Mouse (Mus musculus): ENCODE measurements around the gene Rims1.

Rims1 gene

DNA sequence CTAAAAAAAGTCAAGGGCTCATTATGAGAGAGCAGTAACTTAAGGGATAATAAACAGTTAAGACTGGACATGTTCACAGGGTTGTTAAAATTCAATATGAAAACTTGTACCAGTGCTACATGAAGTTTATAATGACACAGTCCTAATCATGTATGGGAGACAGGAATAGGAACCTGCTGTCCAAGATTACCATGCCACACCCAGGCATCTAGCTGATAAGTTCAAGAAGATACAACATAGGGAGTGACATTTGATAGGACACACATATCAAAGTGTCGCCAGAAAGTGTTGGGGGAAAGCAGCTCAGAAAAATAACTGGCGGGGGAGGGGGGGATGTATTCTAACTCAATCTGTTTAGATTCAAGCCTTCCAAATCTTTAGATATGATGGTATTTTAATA, 449.6 kb downstream of the Rims1 start:
- DNase-seq (ENCODE audit: low spot score): no peak

- DNase-seq (ENCODE audit: low spot score): no peak
Measured at GRCm38 (mm10) chr1:22353687-22354086, 452.1 kb downstream of the Rims1 start.

DNA sequence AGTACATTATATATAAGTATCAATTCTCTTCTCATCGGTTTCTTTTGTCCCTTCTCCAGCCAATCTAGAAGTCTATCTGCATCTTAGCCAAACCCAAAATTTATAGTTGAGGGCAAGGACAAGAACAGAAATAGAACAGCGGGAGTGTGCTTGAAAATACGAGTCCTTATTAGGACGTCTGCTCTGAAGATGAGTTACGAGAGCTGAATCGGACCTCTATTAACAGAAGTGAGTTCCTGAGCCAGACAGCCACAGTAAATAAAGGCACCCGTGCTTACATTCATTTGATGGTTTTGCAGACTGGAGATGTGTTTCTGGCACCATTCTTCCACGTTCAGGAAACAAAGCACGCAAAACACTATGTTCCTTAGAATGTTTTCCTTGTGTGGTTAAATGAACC, 466.9 kb downstream of the Rims1 start:
- no peak for DNase-seq (ENCODE audit: low spot score)

- no peak for DNase-seq (ENCODE audit: low spot score)
Measured at GRCm38 (mm10) chr1:22320941-22321676, 484.7 kb downstream of the Rims1 start.

DNA sequence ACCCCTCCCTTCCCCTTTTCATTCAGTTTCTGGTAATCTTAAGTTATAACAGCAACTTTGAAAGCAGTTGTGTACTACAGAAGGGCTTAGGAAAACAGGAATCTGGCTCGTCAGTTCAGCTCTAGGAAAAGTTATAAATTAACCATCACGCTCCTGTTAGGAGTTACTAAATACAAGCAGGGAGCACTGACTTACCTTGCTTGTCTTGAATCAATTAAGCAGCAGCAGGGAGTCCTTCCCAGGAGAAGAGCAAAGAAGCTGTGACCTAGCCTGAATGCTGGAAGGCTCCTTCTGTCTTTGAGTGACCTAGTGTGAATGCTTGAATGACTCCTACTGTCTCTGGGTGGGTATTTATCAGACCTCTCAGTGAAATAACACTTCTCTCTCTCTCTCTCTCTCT, 490.3 kb downstream of the Rims1 start:
- DNase-seq (ENCODE audit: low spot score): no peak

GRCm38 (mm10) chr1:22311471-22311870, 494.3 kb downstream of the Rims1 start:
- no peak for DNase-seq (ENCODE audit: low spot score)

DNA sequence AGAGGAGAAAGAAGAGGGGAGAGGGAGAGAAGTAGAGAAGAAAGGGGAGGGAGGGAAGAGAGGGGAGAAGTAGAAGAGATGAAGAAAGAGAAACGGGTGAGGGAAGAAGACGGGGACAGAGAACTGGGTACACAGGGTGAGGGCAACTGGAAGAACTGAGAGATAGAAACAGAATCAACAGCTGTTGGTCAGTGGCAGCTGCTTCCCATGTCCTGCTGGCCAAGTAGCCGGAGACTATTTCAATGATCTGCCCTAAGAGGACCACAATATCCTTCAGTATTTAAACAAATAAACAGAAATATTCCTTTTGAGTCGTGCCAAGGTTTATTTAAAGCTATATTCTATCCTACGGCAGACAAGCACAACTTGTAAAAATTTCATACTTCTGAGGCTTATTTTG, 499.3 kb downstream of the Rims1 start:
- no peak for DNase-seq (ENCODE audit: low spot score)

DNA sequence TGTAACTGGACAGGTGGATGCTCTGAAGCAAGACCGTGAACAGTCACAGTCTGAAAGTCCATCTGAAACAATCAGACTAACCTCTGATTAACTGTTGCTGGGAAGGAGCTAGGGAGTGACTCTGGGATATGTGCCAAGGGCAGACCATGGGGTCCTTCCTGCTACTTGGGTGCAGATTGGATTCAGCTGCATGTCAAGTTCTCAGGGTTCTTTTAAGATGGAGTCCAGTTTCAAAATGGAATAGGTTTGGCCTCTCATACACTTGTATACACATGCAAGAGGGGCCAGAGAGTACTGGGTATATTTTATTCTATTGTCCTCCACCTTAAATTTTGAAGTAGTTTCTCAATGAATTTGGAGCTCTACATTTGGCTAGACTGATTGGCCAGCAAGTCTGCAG, 499.9 kb downstream of the Rims1 start:
- DNase-seq (ENCODE audit: low spot score): no peak

DNA sequence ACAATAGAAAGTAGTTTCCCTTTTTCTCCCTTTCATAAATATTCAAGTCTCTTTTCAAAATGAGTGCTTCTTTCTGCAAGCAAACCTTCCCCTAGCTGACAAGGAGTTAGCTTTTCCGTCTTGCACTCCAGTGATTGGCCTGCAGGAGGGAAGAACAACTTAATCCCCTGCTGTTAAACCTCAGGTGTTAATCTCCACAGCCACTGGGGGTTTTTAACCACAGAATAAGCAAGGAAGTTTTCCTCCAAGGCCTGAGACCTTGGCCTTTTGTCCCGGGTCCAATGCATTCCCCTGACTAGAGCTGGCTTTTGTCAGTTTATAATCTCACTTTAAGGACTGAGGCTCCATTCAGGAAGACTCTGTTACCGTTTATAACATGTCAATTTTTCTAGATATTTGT, 511.8 kb downstream of the Rims1 start:
- DNase-seq (ENCODE audit: low spot score): no peak

DNA sequence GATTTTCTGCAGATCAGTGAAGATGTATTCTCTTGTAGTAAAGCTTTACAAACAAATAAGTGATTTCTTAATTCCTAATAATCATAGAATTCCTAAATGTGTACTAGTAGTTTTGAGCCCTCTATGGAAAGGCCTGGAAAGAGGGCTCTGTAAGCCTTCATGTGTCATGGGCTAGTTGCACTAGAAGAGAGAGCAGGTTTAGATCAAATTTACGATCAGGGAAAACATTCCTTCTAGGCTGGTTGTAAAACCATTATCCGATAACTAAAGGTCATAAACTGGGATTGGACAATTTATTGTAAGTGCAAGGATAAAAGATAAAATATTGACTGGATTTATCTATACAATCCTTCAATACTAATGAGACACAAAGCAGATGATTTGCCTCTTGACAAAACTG, 512.5 kb downstream of the Rims1 start:
- no peak for DNase-seq (ENCODE audit: low spot score)

DNA sequence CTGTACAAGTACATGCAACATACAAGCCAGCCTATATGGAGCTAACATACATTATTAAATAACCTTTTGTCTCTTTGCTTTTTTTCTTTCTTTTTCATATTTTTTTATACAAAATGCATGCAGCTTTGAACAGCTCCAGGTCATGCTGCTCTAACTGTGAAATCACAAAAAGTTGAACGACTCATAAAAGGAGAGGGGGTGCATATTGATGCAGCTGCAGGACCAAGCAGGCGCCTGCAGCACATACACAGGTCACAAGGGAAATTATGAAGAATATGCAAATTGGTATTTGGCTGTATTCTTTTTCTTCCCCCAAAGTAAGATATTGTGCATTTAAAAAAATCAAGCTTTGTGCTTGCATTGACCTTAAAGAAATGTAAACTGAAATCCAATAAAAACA, 519.0 kb downstream of the Rims1 start:
- no peak for DNase-seq (ENCODE audit: low spot score)

- no peak for DNase-seq (ENCODE audit: low spot score)
Measured at GRCm38 (mm10) chr1:22279954-22280353, 525.8 kb downstream of the Rims1 start.

DNA sequence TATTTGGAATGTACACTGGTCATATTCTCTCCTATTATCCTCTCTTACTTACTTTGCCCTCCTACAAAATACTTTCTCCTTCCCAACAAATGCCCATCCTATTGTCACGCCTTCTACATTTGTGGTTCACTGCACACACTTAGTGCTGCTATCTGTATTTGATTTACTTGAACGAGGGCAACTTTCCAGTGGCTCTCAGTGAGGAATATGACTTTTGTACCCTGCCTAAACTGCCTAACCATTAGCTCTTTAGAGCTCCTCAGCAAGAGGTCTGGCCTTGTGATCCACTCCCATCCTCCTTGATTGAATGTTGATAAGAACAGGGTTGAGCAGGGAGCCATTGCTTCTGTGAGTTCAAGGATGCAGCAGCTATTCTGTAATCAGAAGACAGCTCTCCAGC, 531.7 kb downstream of the Rims1 start:
- DNase-seq (ENCODE audit: low spot score): no peak

GRCm38 (mm10) chr1:22270131-22270530, 535.7 kb downstream of the Rims1 start:
- DNase-seq (ENCODE audit: low spot score): no peak

DNA sequence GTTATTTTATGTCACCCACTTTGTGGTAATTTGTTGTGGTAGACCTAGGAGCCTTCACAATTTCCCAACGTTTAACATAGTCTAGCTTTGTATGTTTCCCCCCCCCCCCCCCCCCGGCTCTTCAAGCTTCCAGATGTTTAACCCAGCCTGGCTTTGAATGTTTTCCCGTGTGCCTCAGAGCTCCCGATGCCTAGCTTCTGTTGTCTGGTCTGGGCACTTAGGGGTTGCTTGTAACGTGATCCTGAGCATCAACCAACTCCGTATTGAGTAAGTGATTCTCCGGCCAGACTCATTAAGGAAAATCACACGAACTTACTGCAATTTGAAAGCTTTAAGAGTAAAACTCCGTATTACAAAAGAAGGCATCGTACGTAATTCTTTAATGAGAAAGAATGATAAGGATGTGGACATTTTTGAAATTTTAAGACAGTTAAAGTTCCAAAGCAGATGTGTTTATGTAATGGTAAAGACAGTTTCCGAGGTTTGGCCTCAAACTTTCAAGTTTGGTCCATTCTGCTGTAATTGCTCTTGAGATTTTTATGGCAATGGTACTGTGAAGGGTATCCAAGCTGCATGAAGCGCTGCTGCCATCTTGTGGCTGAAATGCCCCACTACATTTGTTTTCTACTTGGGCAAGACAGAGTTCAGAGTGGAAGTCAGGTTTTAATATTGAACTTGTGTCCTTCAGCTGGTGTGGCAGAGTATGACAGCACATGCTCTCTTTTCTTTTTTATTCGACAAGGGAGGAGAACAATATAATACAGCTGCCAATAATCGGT, 537.0 kb downstream of the Rims1 start:
- peak; percentile 68 for DNase-seq (ENCODE audit: low spot score)

GRCm38 (mm10) chr1:22266491-22266890, 539.3 kb downstream of the Rims1 start:
- no peak for DNase-seq (ENCODE audit: low spot score)

- DNase-seq (ENCODE audit: low spot score): no peak
Measured at GRCm38 (mm10) chr1:22265528-22265927, 540.3 kb downstream of the Rims1 start.

GRCm38 (mm10) chr1:22262169-22262950, 543.4 kb downstream of the Rims1 start:
- DNase-seq (ENCODE audit: low spot score): no peak

DNA sequence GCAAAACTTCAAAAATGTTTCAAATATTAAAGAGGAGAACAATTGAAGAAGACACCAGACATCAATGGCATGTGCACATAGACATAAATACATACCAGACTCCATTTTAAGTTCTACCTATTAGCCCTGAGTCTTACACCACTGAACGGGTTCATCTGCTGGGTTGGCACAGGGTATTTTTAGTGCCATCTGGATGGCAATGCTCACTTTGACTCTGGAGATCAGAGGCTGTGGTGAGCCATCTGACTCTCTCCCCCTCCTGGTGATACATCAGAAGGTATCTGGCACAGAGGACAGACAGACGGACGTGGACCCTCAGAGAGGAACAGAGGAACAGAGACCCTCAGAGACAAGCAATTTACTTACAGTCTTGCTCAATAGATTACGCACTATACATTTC, 544.1 kb downstream of the Rims1 start:
- DNase-seq (ENCODE audit: low spot score): no peak

DNA sequence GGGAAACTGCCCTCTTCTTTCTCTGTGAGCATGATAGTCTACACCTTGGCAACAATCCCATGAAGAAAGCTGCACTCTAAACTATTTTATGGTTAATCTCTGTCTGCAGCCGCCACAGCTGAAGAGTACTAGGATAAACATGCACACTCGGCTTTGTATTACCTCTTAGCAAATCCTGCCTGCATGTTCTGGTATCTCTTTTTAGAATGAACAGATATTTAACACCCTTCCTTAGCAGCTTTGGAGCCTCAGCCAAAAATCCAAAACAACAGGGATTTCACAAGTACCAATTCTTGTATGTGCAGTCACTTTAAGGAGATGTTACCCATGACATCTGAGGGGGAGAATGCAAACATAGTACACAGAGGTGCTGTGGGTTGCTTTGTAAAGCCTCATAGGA, 545.5 kb downstream of the Rims1 start:
- DNase-seq (ENCODE audit: low spot score): no peak

DNA sequence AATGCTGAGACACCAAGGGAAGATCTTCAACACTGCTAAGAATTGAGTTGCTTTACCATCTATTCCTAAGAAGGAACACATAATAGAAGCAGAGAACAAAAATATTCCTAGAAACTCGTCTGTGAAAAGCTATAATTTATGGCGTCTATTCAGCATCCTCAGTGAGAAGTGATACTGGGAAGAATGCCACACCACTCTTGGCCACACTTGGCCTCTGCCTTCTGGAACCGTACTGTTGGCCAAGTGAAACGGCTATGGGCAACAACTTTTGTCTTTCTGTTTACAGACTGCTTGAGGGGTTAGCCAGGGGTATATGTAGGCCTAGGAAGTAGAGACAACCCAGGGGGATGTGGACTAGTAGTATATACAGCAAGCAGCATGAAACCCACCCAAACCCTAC, 547.4 kb downstream of the Rims1 start:
- no peak for DNase-seq (ENCODE audit: low spot score)

DNA sequence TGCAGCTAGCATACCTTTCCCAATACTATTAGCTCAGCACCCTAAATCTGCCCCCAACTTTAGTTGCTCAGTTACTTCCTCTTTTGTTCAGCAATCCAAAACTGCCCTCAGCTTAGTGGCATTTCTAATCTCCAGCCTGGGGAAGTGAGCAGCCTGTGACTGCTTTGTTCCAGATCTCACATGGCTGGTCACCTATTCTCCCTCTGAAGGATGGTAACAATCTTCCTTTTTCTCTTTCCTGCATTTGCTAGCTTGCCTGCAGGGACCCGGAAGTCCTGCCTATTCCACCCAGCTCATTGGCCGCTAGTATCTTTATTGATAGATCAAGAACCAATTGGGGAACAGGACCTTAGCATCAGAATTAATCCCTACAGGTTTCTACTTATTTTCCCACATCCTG, 551.5 kb downstream of the Rims1 start:
- no peak for DNase-seq (ENCODE audit: low spot score)

DNA sequence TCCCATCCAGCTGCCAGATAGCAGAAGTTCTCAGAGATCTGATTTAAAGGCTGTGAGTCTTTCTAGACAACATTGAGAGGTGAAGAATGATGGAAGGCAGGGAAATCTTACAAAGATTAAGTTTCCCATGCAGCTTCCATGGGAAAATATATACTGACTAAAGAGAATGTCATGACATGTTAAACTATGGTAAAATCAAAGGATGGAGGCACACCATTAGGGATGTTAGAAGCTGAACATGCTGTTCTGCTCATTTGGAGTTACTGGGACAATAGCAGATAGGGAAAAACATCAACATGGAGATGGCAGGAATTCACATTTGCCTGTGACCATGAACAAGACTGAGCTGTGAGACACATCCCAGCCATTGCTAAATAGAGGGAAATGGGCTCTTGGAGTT, 552.9 kb downstream of the Rims1 start:
- DNase-seq (ENCODE audit: low spot score): peak; percentile 6

Data from lung, postnatal 25 days (tissue).